Mouse (Mus musculus): ENCODE results near the gene Cdc42bpg. TPM values are rescaled to one million over a fixed set of nuclear protein-coding genes. Genes with fewer than 3 reads are reported as not detected.

Cdc42bpg gene
- polyA plus RNA-seq, 1 experiment from 2014 or later, result 0.38 TPM

- Histone ChIP-seq H3K4me3 (no peak overlapping the region), H3K27ac (no peak overlapping the region), H3K4me1 (peaks cover 7% of the 10 kb centered on the region), H3K36me3 (no peaks in the 10 kb centered on the region), H3K9me3 (no peaks in the 10 kb centered on the region), H3K27me3 (ENCODE audit: insufficient read depth, poor library complexity, severe bottlenecking) (no peaks in the 10 kb centered on the region)
- no peak for DNase-seq (ENCODE audit: low spot score)
- WGBS, result 86% methylated on average over 8 of the region's 8 CpGs
These were observed 36.3 kb upstream of the Cdc42bpg start for GRCm38 (mm10) chr19:6269798-6270475.

- 0 out of 2 replicates have a peak overlapping the region, but pooled peaks have one; percentile 9 for H3K4me3 ChIP-seq
- no peaks in the 10 kb centered on the region for H3K36me3 ChIP-seq
- peaks cover 11% of the 10 kb centered on the region for H3K4me1 ChIP-seq
- H3K9me3 ChIP-seq, result no peaks in the 10 kb centered on the region
- H3K27me3 ChIP-seq (ENCODE audit: insufficient read depth, poor library complexity, severe bottlenecking), result no peaks in the 10 kb centered on the region
- no peak overlapping the region; the same call in none of the 2 replicates for H3K27ac ChIP-seq
- WGBS, result 48% methylated on average over 9 of the region's 9 CpGs
- DNase-seq (ENCODE audit: low spot score), result no peak
These were observed 35.6 kb upstream of the Cdc42bpg start for GRCm38 (mm10) chr19:6270661-6271060.

- no peak overlapping the region; the same call in none of the 2 replicates for H3K27ac ChIP-seq
- no peaks in the 10 kb centered on the region for H3K27me3 ChIP-seq (ENCODE audit: insufficient read depth, poor library complexity, severe bottlenecking)
- H3K4me3 ChIP-seq, result 0 out of 2 replicates have a peak overlapping the region, but pooled peaks have one; percentile 9
- H3K9me3 ChIP-seq, result no peaks in the 10 kb centered on the region
- no peaks in the 10 kb centered on the region for H3K36me3 ChIP-seq
- H3K4me1 ChIP-seq, result peaks cover 16% of the 10 kb centered on the region
- 32% methylated on average over 8 of the region's 8 CpGs for WGBS
- no peak for DNase-seq (ENCODE audit: low spot score)
These were observed 35.0 kb upstream of the Cdc42bpg start for GRCm38 (mm10) chr19:6271206-6271605.

- H3K27me3 ChIP-seq (ENCODE audit: insufficient read depth, poor library complexity, severe bottlenecking), result no peaks in the 10 kb centered on the region
- H3K27ac ChIP-seq, result no peak overlapping the region
- no peak for DNase-seq (ENCODE audit: low spot score)
- H3K36me3 ChIP-seq, result no peaks in the 10 kb centered on the region
- 62% methylated on average over 7 of the region's 7 CpGs for WGBS
- no peaks in the 10 kb centered on the region for H3K9me3 ChIP-seq
- H3K4me3 ChIP-seq, result no peak overlapping the region
- peaks cover 18% of the 10 kb centered on the region for H3K4me1 ChIP-seq
These were observed 34.2 kb upstream of the Cdc42bpg start for GRCm38 (mm10) chr19:6272053-6272452.

- WGBS, result 65% methylated on average over 4 of the region's 4 CpGs
These were observed 33.5 kb upstream of the Cdc42bpg start for GRCm38 (mm10) chr19:6272738-6273137.

GRCm38 (mm10) chr19:6273592-6273991 is 32.7 kb upstream of the Cdc42bpg start:
- Histone ChIP-seq H3K36me3 (no peaks in the 10 kb centered on the region), H3K27ac (no peak overlapping the region), H3K4me3 (no peak overlapping the region), H3K27me3 (ENCODE audit: insufficient read depth, poor library complexity, severe bottlenecking) (no peaks in the 10 kb centered on the region), H3K9me3 (no peaks in the 10 kb centered on the region), H3K4me1 (peaks cover 29% of the 10 kb centered on the region)
- 80% methylated on average over 4 of the region's 4 CpGs for WGBS
- no peak for DNase-seq (ENCODE audit: low spot score)

More at GRCm38 (mm10) chr19:6272738-6273137, 33.5 kb upstream of the Cdc42bpg start:
- Histone ChIP-seq H3K4me3 (no peak overlapping the region), H3K4me1 (peaks cover 23% of the 10 kb centered on the region), H3K27me3 (ENCODE audit: insufficient read depth, poor library complexity, severe bottlenecking) (no peaks in the 10 kb centered on the region), H3K27ac (no peak overlapping the region), H3K9me3 (no peaks in the 10 kb centered on the region), H3K36me3 (no peaks in the 10 kb centered on the region)
- DNase-seq (ENCODE audit: low spot score), result no peak

- H3K27ac ChIP-seq, result no peak overlapping the region
- H3K9me3 ChIP-seq, result no peaks in the 10 kb centered on the region
- H3K36me3 ChIP-seq, result no peaks in the 10 kb centered on the region
- no peak overlapping the region for H3K4me3 ChIP-seq
- 88% methylated on average over 13 of the region's 13 CpGs for WGBS
- H3K4me1 ChIP-seq, result peaks cover 34% of the 10 kb centered on the region
- no peak for DNase-seq (ENCODE audit: low spot score)
- H3K27me3 ChIP-seq (ENCODE audit: insufficient read depth, poor library complexity, severe bottlenecking), result no peaks in the 10 kb centered on the region
These were observed 32.2 kb upstream of the Cdc42bpg start for GRCm38 (mm10) chr19:6273998-6274608.

- H3K27ac ChIP-seq, result peak overlapping the region; percentile 91
These were observed 30.4 kb upstream of the Cdc42bpg start for GRCm38 (mm10) chr19:6275740-6276389.

GRCm38 (mm10) chr19:6276426-6277421 is 29.5 kb upstream of the Cdc42bpg start, which contains the start of gene Ehd1:
Gene Ehd1, plus strand, starts transcription at chr19:6276725.
- Histone ChIP-seq H3K36me3 (peaks cover 25% of the 10 kb centered on the region), H3K4me3 (peak within 1 kb of the TSS; percentile 89), H3K27me3 (ENCODE audit: insufficient read depth, poor library complexity, severe bottlenecking) (no peaks in the 10 kb centered on the region), H3K27ac (peak within 1 kb of the TSS; percentile 91), H3K4me1 (peaks cover 56% of the 10 kb centered on the region), H3K9me3 (no peaks in the 10 kb centered on the region)
- peak; percentile 99 for DNase-seq (ENCODE audit: low spot score)
- under 1% methylated on average over 97 of the region's 106 CpGs for WGBS

More at GRCm38 (mm10) chr19:6275740-6276389, 30.4 kb upstream of the Cdc42bpg start:
- H3K36me3 ChIP-seq, result peaks cover 17% of the 10 kb centered on the region
- peak overlapping the region; percentile 89 for H3K4me3 ChIP-seq
- H3K27me3 ChIP-seq (ENCODE audit: insufficient read depth, poor library complexity, severe bottlenecking), result no peaks in the 10 kb centered on the region
- WGBS, result 8% methylated on average over 15 of the region's 15 CpGs
- H3K4me1 ChIP-seq, result peaks cover 50% of the 10 kb centered on the region
- no peaks in the 10 kb centered on the region for H3K9me3 ChIP-seq
- no peak for DNase-seq (ENCODE audit: low spot score)

- Histone ChIP-seq H3K4me1 (peaks cover 58% of the 10 kb centered on the region), H3K4me3 (peak overlapping the region; percentile 89), H3K27ac (peak overlapping the region; percentile 91), H3K27me3 (ENCODE audit: insufficient read depth, poor library complexity, severe bottlenecking) (no peaks in the 10 kb centered on the region), H3K9me3 (no peaks in the 10 kb centered on the region), H3K36me3 (peaks cover 36% of the 10 kb centered on the region)
- 2% methylated on average over 10 of the region's 10 CpGs for WGBS
- peak; percentile 89 for DNase-seq (ENCODE audit: low spot score)
These were observed 28.4 kb upstream of the Cdc42bpg start for GRCm38 (mm10) chr19:6277661-6278438.

- no peak for DNase-seq (ENCODE audit: low spot score)
- WGBS, result 27% methylated on average over 6 of the region's 6 CpGs
- Histone ChIP-seq H3K4me1 (peaks cover 64% of the 10 kb centered on the region), H3K9me3 (no peaks in the 10 kb centered on the region), H3K27ac (peak overlapping the region; percentile 91), H3K4me3 (peak overlapping the region; percentile 89), H3K27me3 (ENCODE audit: insufficient read depth, poor library complexity, severe bottlenecking) (no peaks in the 10 kb centered on the region), H3K36me3 (peaks cover 44% of the 10 kb centered on the region)
These were observed 27.7 kb upstream of the Cdc42bpg start for GRCm38 (mm10) chr19:6278439-6279073.

Measured in heart, embryonic 10.5 days (tissue).